Mouse (Mus musculus) adrenal gland, adult (tissue): Measurements from ENCODE around the gene Slc9b1.

Source experiments
- DNase-seq, 2 experiments: peaks; one replicate each; pipeline ENCODE4 v3.0.0; 2022 to 2023; ENCODE audit warnings: low spot score in 1 of 2; ENCODE audit not compliant: inconsistent age in 2 of 2

Gene Slc9b1

DNA sequence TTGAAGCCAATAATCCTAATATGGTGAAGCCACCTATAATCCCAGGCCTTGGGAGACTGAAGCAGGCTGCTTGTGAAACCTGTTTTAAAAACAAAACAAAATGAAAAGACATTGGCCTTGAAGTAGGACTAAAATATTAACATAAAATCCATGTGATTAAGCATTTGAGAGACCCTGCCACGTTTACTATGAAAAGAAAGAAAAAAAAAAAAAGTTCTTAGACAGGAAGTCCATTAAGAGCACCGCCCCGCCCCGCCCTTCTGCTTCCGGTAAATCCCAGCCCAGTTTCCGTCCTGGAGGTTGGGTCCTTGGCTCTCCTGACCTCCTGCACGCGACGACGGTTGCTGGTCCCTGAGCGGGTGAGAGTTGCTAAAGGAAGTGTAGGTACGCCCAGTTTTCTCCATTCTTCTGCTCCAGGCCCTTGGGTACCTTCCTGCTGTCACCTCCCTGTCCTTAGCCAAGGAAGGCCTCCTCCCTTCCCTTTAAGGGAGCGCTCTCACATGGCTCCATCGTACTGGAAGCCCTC, at the start of gene Slc9b1:
Slc9b1 (plus strand) TSS at position 291 of the 526 bp plus-strand sequence.
- DNase-seq: no peak

DNA sequence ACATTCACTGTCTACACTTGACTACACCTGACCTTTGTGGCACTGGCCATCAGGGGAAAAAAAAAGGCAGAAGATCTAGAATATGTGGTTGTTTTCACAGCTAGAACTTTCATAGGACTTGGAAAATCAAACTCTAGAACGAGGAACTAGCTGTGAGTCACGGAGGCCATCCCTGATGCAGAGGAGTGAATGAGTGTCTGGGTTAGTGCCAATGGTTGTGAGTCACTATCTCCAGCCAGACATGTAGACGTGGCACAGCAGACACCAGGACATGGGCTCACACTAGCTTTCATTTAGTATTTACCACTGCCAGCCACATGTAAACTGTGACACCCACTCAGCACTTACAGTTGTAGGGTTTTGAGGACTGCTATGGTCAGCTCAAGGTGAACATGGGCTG, 49.3 kb upstream of the Slc9b1 start:
- DNase-seq: peak; percentile 82 to 94

- DNase-seq: no peak
Measured at GRCm38 (mm10) chr3:135300081-135300480, 47.7 kb upstream of the Slc9b1 start.

DNA sequence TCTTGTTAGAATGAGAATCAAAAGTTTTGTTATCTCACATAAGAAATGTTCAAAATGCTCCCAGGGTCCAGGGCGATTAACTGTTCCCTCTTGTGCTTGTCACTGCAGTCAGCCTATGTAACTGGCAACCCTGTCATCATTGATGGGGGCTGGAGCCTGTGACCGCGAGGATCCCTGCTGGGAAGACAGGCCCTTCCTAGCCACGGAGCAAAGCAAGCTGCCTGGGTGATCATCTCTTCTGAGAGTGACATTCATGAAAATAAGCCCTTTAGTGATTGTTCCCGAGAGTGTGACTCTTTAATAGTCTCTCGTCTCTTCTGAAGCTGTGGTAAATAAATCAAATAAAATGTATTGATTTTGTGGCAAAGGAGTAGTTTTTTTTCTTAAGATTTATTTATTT, 43.8 kb upstream of the Slc9b1 start:
- no peak for DNase-seq

DNA sequence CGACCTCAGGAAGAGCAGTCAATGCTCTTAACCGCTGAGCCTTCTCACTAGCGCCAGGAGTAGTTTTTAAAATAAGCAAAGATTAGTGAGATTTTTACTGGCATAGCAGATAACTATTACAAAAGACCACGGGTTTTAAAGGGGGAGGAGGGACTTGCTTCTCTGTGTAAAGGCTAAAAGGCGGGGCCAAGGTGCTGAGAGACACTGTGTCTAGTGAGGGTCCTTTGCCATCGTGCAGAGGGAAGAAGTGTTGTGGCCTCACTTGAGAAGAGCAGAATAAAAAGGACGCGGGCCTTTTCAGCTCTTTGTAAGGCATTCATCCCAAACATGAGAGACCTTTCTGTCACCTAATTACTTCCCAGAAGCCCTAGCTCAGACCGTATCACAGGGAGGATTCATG, 43.3 kb upstream of the Slc9b1 start:
- DNase-seq: no peak

GRCm38 (mm10) chr3:135307411-135308259, 40.2 kb upstream of the Slc9b1 start, which contains the start of gene Slc9b2:
Gene Slc9b2 (plus strand): TSS chr3:135307700.
- peak in 1 of 2 experiments; percentile 24 for DNase-seq

GRCm38 (mm10) chr3:135312916-135313491, 34.8 kb upstream of the Slc9b1 start:
- no peak for DNase-seq

- DNase-seq: no peak
Measured at GRCm38 (mm10) chr3:135313727-135314126, 34.1 kb upstream of the Slc9b1 start.

DNA sequence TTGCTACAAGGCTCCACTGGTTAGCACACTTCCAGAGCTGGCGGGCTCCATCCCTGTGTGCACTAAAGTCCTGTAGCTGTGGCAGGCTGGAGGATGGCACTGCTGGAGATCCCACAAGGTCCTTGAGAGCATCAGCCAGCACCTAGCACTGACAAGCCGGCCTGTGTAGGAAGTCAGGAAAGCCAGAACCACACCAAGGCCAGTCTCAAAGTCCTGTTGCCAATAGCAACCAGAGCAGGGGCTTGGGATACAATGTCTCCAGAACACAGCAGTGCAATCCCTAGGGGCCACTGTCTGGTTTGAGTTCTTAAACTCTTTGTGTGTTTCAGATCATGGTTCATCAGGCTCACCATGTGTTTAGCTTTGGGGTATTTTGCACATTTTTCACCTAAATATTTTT, 33.0 kb upstream of the Slc9b1 start:
- DNase-seq: no peak

GRCm38 (mm10) chr3:135315720-135316425, 32.0 kb upstream of the Slc9b1 start:
- no peak for DNase-seq

- DNase-seq: no peak
Measured at GRCm38 (mm10) chr3:135318331-135318730, 29.5 kb upstream of the Slc9b1 start.

DNA sequence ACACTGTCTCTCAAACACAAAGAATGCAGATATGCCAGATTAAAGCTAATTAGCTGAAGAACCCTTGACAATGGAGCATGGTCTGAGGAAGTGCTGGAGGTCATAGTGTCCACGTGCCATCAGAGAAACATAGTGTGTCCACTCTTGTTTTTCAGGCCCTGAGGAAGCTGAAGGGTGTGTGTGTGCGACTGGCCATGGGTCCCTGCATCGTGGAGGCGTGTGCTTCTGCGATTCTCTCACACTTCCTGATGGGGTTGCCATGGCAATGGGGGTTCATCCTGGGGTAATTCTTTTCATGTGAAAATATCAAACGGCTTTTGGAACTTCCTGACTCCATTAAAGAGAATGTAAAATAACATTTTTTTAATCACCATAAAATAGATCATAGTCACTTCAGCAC, 23.5 kb upstream of the Slc9b1 start:
- no peak for DNase-seq

GRCm38 (mm10) chr3:135327176-135327575, 20.7 kb upstream of the Slc9b1 start:
- DNase-seq: no peak

DNA sequence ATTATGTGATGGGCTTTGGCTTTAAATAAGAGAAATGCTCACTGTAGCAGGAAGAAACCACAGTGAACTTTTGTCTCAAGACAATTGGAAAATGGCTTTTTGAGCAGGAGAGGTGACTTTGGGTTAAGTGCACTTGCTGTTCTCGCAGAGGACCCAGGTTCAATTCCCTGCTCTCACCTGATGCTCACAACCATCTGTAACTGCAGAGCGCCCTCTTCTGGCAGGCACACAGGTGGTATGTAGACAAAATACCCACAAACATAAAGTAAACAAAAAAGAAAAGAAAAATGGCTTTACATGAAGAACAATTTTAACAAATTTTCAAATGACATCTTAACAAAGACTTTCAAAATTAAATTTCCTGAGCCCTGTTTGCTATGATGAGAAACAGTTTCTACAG, 20.2 kb upstream of the Slc9b1 start:
- peak in 1 of 2 experiments; percentile 20 for DNase-seq

DNA sequence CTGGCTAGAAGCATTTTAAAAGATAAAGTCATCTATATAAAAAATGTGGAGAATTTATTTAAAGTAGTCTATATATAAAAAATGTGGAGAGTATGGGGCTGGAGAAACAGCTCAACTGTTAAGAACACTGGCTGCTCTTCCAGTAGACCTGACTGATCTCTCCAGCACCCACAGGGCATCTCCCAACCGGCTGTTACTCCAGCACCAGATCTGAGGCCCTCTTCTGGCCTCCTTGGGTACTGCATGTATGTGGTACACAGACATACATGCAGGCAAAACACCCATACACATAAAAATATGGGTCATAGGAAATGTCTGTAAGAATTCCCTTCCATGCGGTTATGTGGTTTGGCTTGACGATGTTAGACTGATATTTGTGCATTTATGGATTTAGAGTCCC, 19.3 kb upstream of the Slc9b1 start:
- DNase-seq: peak; percentile 55 to 82

GRCm38 (mm10) chr3:135332691-135333090, 15.1 kb upstream of the Slc9b1 start:
- no peak for DNase-seq

DNA sequence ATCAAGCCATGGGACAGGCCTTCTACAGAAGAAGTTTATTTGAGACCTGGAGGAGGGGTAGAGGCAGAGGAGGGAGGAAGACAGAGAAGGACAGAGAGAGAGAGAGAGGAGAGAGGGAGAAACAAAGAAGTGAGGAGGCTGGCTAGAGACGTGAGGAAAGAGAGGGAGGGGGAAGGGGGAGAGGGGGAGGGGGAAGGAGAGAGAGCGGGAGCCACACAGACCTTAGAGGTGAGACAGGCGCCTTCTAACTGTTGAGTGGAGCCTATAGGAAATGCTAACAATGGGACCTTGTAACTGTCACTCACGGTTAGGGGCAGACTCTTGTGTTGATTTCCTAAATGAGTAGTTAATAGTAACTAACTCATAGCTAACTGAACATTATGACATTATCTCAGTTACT, 14.1 kb upstream of the Slc9b1 start:
- DNase-seq: no peak

DNA sequence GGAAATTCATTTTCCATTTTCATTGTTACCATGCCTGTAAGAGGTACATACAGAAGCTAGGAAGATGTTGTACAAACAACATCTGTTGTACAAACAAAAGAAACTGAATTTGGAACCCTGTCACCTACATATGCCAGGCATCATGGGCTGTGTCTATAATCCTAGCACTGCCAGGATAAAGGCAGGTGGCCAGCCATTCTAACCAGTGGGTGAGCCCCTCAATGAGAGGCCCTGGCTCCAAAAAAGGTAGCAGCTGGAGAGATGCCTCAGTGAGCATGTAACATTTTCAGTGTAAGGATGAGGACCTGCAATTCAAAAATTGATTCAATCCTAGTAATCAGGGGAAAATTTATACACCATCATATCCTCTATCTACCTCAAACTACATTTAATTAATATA, 1.2 kb downstream of the Slc9b1 start:
- no peak for DNase-seq

DNA sequence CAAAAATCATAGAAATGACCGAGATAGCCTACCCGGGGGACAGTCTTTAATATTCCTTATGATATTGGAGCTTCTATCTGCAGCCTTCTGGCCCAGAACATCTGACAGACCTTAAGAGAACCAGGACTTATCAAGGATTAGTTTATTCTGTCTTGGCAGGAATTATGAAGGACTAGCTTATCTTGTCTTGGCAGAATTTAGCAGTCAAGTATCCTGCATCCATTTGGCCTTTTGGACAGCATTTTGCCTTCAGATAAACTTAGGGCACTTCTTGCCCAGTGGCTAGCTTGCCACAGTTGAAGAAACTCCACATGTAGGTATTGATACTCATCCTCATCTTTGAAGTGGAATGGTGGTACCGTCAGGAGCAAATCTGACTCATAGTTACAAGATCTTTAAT, 4.0 kb downstream of the Slc9b1 start:
- no peak for DNase-seq

DNA sequence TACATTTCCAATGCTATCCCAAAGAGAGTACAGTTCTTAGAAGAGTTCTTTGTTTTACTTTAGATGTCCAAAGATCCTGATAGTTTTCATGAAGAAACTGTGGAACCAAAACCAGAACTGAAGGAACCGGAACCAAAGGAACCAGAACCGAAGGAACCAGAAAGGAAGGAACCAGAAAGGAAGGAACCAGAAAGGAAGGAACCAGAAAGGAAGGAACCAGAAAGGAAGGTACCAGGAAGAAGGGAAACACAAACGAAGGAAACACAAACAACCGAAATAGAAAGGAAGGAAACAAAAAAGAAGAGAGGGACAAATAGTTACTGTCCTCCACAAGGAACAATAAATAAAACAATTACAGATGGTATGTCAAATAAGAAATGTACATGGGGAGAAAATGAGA, 9.6 kb downstream of the Slc9b1 start:
- no peak for DNase-seq

DNA sequence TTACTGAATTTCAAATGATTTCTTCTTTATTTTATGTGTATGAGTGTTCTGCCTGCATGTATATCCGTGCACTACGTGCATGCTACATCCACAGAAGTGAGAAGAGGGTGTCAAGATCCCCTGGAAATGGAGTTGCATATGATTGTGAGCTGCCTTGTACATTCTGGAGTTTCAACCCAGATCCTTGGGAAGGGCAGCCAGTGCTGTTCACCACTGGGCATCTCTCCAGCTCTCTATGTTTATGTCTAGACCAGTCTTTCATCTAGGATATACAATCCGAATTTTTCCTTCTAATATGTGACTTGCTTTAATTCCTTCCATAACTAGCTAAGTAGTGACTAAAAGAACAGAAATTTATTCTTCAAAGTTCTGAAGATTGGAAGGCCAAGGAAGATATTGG, 28.0 kb downstream of the Slc9b1 start:
- DNase-seq: no peak

DNA sequence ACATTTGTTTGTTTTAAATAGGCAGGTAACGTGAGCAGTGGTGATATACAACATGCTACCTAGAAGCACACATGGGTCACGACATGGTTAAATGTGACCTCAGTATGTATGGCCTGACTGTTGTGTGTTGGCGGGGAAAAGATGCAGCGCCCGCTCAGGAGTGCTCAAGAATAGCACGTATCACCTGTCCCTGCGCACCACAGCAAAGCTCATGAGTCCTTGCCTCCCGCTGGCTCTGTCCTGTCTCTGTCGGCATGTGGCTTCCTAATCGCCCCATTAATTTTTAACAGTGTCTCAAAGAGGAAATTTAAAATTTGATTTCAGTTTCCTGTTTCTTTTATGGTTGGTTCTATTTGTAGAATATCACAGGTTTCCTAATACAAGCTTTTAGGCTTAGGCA, 29.6 kb downstream of the Slc9b1 start:
- no peak for DNase-seq
